Mouse (Mus musculus) lung, postnatal 0 days (tissue): Measurements from ENCODE around the gene Pum2.

Experiments
- CTCF ChIP-seq: IDR thresholded peaks from 2 replicates; pipeline ENCODE4 v1.5.1; 2016; ENCODE audit warnings: antibody characterized with exemption, mild to moderate bottlenecking
- EP300 ChIP-seq: IDR thresholded peaks from 2 replicates; pipeline ENCODE4 v1.6.1; 2016; ENCODE audit warnings: antibody characterized with exemption, mild to moderate bottlenecking, control low read depth

GRCm38 (mm10) chr12:8776741-8777140 is 102.8 kb downstream of the Pum2 start:
- no peak for TF ChIP-seq CTCF
- TF ChIP-seq EP300, result no peak
